Mouse (Mus musculus): ENCODE measurements around the gene Olfr1109. TPM values are rescaled to one million over a fixed set of nuclear protein-coding genes. Genes with fewer than 3 reads are reported as not detected.

Olfr1109 gene
- polyA plus RNA-seq (2017; shearing (Covaris generic)) = under 1 TPM in 1 of 2 experiments, not detected in 1; 0.23 TPM

GRCm38 (mm10) chr2:87095908-87096307 is at the start of gene Olfr1109:
TSS of gene Olfr1109 (minus strand) at chr2:87096008.

GRCm38 (mm10) chr2:87140200-87140599 is 44.4 kb upstream of the Olfr1109 start, which contains the start of gene Olfr1110:
TSS of gene Olfr1110 (minus strand) at chr2:87140300.

GRCm38 (mm10) chr2:87114467-87114866 is 18.7 kb upstream of the Olfr1109 start, which contains the start of gene Olfr259:
TSS of gene Olfr259 (minus strand) at chr2:87114567.

GRCm38 (mm10) chr2:87075717-87076116 is 20.1 kb downstream of the Olfr1109 start, which contains the start of gene Olfr1107:
TSS of gene Olfr1107 (minus strand) at chr2:87075817.

GRCm38 (mm10) chr2:87052173-87052572 is 43.6 kb downstream of the Olfr1109 start, which contains the start of gene Olfr1106:
TSS of gene Olfr1106 (minus strand) at chr2:87052273.

Other genes starting within 250 kb of the Olfr1109 start
- under 1 TPM in 1 of 2 experiments, not detected in 1; 0.57 TPM for gene Olfr1095, start 244.3 kb downstream of the Olfr1109 start, polyA plus RNA-seq (2017; shearing (Covaris generic))
- gene Gm13723, start 221.2 kb downstream of the Olfr1109 start, polyA plus RNA-seq (2017; shearing (Covaris generic)) = under 1 TPM; 0.04 to 0.28 TPM
- under 1 TPM in 1 of 2 experiments, not detected in 1; 0.17 TPM for gene Olfr1097, start 203.8 kb downstream of the Olfr1109 start, polyA plus RNA-seq (2017; shearing (Covaris generic))
- gene Olfr1098, start 171.5 kb downstream of the Olfr1109 start, polyA plus RNA-seq (2017; shearing (Covaris generic)) = under 1 TPM in 1 of 2 experiments, not detected in 1; 0.37 TPM
- not detected for gene Olfr1099, start 135.3 kb downstream of the Olfr1109 start, polyA plus RNA-seq (2017; shearing (Covaris generic))
- not detected for gene Olfr1100, start 116.1 kb downstream of the Olfr1109 start, polyA plus RNA-seq (2017; shearing (Covaris generic))
- gene Olfr1101, start 104.8 kb downstream of the Olfr1109 start, polyA plus RNA-seq (2017; shearing (Covaris generic)) = not detected
- gene Olfr1102, start 97.6 kb downstream of the Olfr1109 start, polyA plus RNA-seq (2017; shearing (Covaris generic)) = not detected
- not detected for gene Olfr1104, start 68.9 kb downstream of the Olfr1109 start, polyA plus RNA-seq (2017; shearing (Covaris generic))
- gene Olfr1105, start 59.5 kb downstream of the Olfr1109 start, polyA plus RNA-seq (2017; shearing (Covaris generic)) = under 1 TPM; 0.11 TPM
- under 1 TPM in 1 of 2 experiments, not detected in 1; 0.18 TPM for gene Olfr1106, start 43.7 kb downstream of the Olfr1109 start, polyA plus RNA-seq (2017; shearing (Covaris generic))
- not detected for gene Olfr1107, start 20.2 kb downstream of the Olfr1109 start, polyA plus RNA-seq (2017; shearing (Covaris generic))
- gene Olfr259, start 18.6 kb upstream of the Olfr1109 start, polyA plus RNA-seq (2017; shearing (Covaris generic)) = not detected
- gene Olfr1110, start 44.3 kb upstream of the Olfr1109 start, polyA plus RNA-seq (2017; shearing (Covaris generic)) = not detected
- gene Olfr1111, start 56.6 kb upstream of the Olfr1109 start, polyA plus RNA-seq (2017; shearing (Covaris generic)) = not detected
- not detected for gene Olfr1112, start 91.8 kb upstream of the Olfr1109 start, polyA plus RNA-seq (2017; shearing (Covaris generic))
- not detected for gene Olfr1113, start 113.0 kb upstream of the Olfr1109 start, polyA plus RNA-seq (2017; shearing (Covaris generic))
- not detected for gene Olfr1115, start 152.0 kb upstream of the Olfr1109 start, polyA plus RNA-seq (2017; shearing (Covaris generic))
- under 1 TPM in 1 of 2 experiments, not detected in 1; 0.17 TPM for gene Olfr1116, start 171.5 kb upstream of the Olfr1109 start, polyA plus RNA-seq (2017; shearing (Covaris generic))
- under 1 TPM in 1 of 2 experiments, not detected in 1; 0.09 TPM for gene Olfr1118, start 211.6 kb upstream of the Olfr1109 start, polyA plus RNA-seq (2017; shearing (Covaris generic))